Mouse (Mus musculus) adrenal gland, postnatal 10 days (tissue): ENCODE data around the gene Mtx1. TPM values are rescaled to one million over a fixed set of nuclear protein-coding genes. Genes with fewer than 3 reads are reported as not detected.
A peak's percentile ranks its signal among the peaks of the same experiment; 100 is the strongest.
"Not testable (repeated sequence)": the region's sequence is repeated elsewhere in the genome, so short reads cannot be mapped to it uniquely, and the experiment has no call there.

Source experiments
- DNase-seq: peaks from one replicate; pipeline ENCODE4 v3.0.0; 2021; ENCODE audit warnings: mixed read lengths
- total RNA-seq, 2 experiments: library from RNA; stranded (reverse); gene quantifications; 2 replicates each; pipeline ENCODE4 v1.2.3; 2021

Mtx1 gene
- total RNA-seq, 2 experiments from 2014 or later = 176 to 198 TPM

DNA sequence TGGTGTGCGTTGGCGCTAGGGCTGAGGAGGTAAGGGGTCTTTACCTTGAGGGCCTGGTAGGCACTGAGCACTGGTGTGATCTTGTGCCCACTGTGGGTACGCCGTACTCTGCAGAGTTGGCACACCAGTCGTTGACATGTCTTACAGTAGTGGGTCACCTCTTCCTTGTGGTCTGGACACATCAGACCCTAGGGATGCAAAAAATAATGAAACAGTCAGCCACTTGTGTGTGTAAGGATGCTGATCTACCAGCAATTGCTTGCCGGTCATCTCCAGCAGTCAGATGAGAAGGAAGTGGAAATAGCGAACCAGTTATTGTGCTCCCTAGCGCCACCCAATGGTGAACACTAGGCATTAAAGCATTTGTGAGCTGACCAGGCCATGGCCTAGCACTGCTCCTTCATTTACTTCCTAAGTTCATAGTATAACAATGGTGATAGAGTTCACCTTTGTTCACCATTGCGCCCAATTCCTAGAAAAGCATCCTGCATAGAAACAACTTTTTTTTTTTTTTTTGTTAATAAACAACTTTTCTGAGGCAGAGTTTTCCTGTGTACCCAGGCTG lies 15.5 kb upstream of the Mtx1 start:
- DNase-seq = peak; percentile 74

DNA sequence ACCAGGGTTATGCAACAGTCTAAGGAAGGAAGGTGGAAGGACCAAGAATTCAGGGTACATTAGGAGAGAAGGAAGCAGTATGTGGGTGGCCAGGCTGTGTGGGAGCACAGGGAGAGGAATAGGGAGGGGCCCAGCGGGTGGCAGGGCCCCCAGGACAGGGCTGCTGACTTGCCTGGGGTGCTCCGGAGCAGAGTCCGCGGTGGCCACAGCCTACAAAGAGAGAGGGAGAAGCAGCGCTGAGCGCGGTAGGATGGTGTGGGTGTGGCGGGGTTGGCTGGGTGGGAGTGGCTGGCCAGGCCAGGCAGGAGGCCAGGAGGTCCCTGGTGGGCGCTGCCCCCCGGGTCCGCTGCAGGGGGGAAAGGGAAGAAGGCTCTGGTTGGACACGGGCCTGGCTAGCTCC lies 11.6 kb upstream of the Mtx1 start:
- no peak for DNase-seq

DNA sequence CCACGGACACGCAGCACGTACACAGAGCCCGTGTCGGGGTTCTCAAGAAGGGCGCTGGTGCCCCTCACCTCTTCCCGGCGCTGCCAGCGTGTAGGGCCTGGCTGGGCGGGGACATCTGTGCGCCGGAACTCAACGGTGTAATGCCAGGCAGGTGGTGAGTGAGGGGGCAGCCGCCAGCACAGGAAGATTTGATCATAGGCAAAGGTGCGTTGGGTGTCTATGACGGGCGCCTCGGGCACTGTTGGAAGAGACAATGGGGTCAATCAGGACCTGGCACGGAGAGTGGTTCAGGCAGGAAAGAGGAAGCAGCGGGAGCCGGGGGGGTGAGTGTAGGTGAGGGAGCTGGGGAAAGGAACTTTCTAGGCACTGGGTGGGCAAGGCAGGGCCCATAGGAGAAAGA lies 10.8 kb upstream of the Mtx1 start:
- DNase-seq = no peak

DNA sequence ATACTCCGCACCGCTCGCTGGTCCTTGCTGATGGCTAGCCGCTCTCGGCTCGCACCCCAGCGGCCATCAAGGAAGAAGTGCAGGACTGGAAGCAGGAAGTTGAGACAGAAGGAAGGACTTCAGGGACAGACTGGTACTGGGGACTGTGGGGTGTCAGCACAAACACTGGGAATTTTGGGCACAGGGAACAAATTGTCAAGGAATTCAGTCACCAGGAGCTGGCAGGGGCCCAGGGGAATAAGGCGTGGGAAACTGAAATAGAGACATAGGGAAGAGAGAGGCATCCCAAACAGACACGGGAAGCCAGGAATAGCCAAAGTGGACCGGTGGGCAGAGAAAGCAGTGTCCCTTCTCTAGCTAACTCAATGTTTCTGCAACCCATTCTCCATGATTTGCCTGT lies 9.6 kb upstream of the Mtx1 start:
- DNase-seq = no peak

DNA sequence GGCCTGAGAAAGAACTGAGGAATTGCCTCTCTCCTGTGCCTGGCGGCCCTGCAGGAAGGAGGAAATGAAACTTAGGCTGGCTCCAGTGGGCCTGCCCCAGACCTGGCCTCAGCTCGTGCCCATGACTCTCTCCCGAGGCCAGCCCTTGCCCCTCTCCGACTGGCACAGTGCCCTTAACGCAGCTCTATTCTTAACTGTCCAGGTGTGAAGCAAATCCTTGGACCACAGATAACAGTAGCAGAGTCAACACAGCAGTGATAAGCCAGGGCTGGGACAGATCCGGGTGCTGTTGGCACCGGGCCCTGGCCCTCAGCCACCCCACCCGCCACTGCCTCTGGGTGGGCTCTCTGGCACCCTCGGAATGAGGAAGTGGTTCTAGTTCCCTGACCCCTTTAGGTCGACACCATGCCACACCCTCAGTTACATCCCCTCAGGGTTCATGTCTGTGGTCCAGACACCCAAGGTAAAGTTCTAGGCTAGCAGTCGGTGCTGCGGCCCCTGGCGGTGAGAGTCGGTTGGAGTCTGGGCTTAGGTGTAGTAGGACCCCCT lies 6.7 kb upstream of the Mtx1 start:
- no peak for DNase-seq

DNA sequence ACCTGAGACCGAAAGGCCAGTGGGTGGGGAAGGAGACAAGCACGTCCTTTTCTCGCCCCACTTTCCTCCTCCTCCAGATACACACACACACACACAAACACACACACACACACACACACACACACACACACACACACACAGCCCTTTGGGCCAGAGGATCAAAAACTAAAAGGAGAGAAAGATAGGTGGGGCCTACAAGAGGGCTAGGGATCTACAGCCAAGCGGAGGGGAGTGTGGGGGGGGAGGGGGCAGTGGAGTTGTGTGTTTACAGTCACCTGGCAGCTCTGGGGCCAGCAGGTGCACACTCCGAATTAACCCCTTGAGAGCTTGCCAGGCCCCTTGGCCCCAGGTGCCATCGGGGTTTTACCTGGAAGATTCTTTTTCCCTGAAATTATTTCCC lies 5.7 kb upstream of the Mtx1 start:
- no peak for DNase-seq

DNA sequence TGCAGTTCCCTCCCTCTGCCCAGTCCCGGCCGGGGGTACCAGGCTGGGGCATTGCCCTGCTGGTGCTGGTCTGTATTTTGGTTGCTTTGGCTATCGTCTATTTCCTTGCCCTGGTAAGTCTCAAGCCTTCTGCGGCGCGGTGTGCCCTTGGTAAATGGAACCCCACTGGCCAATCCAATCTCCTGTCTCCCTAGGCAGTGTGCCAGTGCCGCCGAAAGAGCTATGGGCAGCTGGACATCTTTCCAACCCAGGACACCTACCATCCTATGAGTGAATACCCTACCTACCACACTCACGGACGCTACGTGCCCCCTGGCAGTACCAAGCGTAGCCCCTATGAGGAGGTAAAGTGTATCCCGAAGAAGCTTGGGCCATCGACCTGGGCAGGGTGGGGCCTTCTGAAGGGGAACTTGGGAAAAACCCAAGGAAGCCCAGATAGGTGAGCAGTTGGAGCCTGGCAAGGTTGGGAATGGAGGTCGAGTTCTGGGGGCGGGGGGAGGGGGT lies 4.9 kb upstream of the Mtx1 start:
- no peak for DNase-seq

DNA sequence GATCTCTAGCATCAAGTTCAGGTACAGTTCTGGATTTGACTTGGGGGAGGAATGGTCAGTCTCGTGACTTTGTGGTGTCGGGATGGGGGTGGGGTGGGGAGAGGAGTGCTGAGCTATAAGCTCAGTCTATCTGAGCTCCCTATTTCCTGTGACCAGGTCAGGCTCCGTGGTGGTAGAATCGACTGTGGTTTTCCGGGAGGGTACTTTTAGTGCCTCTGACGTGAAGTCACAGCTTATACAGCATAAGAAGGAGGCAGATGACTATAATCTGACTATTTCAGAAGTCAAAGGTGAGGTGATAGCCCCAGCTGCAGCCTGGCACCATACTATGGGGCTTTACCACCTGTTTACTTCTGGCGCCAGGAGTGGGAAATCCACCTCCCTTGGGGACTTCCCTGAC lies 4.5 kb upstream of the Mtx1 start:
- DNase-seq = no peak

DNA sequence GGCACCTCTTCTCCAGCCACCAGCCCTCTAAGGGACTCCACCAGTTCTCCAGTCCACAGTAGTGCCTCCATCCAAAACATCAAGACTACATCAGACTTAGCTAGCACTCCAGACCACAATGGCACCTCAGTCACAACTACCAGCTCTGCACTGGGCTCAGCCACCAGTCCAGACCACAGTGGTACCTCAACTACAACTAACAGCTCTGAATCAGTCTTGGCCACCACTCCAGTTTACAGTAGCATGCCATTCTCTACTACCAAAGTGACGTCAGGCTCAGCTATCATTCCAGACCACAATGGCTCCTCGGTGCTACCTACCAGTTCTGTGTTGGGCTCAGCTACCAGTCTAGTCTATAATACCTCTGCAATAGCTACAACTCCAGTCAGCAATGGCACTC lies 3.7 kb upstream of the Mtx1 start:
- DNase-seq = no peak

DNA sequence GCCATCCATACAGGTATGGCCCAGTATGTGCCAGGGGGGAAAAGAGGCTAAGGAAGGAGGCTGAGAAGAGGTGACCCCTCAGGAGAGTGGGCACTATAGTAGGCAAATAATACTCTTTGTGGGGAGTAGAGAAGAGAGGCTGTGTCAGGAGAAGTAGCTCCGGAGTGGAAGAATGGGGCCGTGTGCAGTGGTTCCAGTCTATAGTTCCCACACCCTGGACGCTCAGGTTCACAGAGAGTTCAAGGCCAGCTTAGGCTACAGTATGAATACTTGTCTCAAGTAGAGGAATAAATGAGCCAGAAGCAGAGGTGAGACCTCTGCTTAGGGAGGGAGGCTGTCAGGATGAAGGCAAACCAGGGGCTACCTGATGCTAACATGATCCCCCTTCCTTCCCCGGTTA lies 2.4 kb upstream of the Mtx1 start:
- no peak for DNase-seq

DNA sequence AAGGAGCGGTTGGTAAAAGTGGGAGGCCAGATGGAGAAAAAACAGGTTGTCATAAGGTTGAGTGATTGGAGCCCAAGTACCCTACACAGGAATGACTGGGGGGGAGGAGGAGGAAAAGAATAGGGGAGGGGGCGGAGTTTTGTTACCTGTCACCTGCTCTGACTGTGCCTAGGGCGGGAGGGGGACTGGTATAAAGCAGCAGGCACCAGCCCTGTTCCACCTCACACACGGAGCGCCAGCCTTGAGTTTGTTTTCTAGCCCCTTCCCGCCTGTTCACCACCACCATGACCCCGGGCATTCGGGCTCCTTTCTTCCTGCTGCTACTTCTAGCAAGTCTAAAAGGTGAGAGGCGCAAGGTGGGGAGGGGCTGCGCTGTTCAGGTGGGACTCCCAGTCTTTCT lies 1.9 kb upstream of the Mtx1 start, which contains the start of gene Muc1:
Gene Muc1, plus strand, starts transcription at position 222 of the 400 bp plus-strand sequence.
- no peak for DNase-seq

DNA sequence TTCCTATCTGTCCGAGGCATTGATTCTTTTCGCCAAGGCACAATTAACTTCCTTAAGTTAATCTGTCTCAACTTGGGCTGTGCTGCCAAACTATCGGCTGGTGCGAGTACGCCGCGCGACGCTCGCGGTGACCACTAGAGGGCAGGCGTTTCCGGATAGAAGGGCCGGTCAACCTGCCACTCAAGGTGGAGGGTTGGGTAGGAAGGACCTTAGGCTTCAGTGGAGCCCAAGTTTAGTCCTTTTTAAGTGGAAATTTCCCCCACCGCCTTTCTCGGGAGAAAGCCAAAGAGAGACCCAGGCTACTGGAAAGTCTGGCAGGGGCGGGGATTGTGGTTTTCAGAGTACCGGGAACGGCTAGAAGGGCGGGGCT lies 1.3 kb upstream of the Mtx1 start:
- peak; percentile 93 for DNase-seq

DNA sequence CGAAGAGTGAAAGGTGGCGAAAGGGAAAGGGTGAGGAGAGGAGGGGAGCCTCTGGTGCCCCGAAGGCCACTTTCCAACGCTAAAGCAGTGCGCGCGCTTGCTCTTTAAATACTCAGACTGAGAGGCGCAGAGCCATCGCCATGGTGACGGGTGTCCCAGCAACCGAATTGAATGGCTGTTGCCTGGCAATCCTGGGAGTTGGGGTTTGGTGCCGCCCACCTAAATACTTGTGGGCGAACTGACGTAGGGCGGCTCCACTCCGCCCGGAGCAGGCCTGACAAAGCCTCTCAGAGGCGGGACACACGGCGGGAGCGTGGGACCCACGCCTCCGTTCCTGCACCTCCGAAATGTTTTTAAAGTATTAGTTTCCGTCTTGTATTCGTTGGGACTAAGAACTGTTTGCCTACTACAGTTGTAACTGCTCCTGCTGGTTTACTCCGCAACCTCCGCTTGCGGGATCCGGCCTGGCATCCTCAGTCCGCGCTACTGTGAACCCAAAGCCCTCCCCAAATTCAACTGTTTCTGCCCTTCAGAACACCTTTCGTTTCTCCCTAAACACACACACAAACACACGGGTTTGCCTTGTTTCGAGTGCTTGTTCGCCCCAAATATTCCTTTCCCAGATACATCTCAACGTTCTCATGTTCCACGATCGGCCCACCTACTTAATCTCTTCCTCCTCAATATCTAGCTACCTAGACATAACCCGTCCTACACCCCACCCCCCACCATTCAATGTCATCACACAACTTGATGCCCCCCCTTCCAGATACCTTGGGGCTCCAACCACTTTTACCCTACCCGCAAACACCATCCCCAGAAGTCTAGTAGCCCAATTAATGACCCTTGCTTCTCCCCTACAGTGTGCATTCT lies 655 bp upstream of the Mtx1 start:
- peak; percentile 91 for DNase-seq

DNA sequence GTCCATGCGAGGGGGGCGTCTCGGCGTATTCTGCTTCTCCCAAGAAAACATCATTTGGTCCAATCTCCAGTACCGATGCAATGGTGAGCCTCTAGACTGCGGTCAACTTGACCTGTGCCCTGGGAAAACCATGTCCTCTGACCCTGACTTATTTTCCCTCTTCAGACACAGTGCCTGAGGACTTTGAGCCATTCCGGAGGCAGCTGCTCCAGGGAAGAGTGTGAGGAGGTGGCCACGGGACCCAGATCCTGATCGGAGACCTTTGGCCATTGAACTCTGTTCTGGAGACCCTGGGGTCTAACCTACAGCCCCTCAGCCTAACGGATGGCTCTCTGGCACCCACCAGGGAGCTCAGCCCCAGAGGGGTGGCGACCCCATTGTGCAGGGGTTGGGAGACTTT lies 527 bp downstream of the Mtx1 start:
- DNase-seq = no peak

DNA sequence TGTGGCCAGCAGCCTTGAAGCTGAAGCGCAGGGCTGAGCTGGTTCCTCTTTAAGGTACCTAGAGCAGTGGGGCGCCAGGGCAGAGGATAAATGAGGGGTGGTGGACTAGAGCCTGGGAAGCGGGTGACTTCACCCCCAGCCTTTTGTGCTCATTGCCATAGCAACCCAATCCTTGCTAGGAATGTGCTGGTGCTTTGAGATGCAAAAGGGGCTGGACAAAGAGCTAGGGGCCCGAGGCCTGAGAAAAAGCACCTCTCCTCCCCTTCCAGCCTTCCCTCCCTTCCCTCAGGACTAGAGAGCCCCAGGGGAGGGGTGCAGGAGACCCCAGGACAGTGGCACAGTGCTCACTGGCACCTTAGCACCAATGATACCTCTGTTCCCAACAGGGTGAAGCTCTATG lies 970 bp downstream of the Mtx1 start:
- DNase-seq = no peak

DNA sequence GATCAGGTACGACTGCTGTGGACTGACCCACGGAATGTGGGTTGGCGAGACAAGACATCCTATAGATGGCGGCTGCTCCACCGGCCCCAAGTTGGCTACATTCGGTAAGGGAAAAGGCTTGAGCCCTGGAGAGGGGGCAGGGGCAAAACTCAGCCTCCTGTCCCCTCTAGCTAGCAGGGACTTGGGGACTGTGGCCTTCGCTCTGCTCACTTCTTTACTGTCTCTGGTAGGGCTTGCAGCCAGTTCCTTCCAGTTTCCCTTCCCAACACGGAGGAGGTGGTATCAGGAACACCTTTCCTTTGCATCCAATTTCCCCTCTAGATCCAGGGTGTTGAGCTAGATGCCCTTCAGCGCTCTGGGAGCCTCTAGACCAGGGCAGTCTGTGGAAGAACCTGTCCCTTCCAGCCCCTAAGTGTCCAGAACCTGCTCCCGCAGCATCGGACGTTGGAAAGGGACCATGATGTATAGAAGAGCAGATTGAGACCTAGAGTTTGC lies 1.5 kb downstream of the Mtx1 start:
- no peak for DNase-seq

DNA sequence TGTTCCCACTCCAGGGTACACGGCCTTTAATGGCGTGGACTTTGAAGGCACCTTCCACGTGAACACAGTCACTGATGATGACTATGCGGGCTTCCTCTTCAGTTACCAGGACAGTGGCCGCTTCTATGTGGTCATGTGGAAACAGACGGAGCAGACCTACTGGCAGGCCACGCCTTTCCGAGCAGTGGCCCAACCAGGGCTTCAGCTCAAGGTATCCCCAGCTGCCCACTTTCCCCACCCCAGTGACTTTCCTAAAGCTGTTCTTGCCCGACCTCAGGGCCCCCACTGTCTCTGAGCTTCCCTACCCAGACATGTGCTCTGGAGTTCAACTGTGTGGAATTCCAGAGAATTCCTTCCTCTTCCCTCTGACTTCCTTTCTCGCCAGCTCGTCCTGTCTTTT lies 2.1 kb downstream of the Mtx1 start:
- DNase-seq = no peak

DNA sequence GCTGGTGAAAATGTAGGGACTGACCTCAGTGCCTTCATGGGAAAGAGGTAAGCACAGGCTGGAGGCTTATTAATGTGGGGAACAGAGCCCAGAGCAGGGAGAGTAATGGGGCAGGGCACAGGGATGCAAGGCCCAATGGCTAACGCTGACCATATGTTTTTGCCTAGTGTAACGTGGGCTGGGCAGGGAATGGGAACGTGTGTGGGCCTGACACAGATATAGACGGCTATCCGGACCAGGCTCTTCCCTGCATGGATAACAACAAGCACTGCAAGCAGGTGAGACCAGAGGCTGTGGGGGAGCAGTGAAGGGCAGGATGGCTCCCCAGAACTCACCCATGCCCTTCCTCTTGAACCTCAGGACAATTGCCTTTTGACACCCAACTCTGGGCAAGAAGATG lies 5.7 kb downstream of the Mtx1 start:
- no peak for DNase-seq

DNA sequence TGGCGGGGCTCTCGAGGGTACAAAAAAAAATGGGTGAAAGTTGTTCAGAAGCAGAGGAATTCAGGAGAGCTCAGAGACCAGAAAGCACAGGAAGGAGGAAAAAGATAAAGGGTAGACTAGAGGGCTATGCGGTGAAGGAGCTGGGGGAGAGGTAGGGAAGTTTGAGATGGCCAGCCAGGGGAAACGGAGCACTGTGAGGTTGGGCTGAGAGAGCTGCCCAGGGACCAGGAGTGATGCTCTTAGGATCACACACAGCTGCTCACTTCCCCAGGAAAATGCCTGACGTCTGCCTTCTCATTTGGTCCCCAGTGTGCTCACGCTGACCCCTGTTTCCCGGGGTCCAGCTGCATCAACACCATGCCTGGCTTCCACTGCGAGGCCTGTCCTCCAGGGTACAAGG lies 7.3 kb downstream of the Mtx1 start:
- DNase-seq = no peak

DNA sequence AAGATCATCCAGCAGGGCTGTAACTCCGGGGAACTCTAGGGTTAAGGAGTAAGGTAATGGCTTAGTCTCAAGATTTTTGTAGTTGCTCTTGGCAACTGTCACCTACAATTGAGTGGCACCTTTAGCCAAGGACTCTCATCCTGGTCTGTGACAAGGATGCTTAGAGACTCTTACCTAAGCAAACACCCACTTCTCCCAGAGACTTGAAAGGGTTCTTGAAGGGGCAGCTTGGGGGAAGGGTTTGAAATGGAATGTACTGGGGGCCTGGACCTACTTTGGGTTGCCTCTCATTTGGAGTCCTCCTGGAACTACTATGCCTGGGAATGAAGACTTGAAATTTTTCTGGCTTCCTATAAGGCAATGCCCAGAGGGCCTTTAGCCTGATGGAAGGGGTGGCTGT lies 8.6 kb downstream of the Mtx1 start:
- no peak for DNase-seq

DNA sequence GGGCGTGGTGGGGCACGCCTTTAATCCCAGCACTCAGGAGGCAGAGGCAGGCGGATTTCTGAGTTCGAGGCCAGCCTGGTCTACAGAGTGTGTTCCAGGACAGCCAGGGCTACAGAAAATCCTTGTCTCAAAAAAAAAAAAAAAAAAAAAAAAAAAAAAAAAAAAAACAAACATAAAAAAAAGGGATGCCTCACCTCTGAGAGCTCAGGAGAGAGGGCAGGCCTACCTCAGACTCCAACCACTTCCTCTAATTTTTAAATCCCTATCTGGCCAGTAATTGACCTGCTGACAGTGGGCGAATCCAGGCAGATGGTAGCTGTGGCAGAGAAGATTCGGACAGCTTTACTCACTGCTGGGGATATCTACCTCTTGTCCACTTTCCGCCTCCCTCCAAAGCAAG lies 10.5 kb downstream of the Mtx1 start:
- not testable (repeated sequence) for DNase-seq

DNA sequence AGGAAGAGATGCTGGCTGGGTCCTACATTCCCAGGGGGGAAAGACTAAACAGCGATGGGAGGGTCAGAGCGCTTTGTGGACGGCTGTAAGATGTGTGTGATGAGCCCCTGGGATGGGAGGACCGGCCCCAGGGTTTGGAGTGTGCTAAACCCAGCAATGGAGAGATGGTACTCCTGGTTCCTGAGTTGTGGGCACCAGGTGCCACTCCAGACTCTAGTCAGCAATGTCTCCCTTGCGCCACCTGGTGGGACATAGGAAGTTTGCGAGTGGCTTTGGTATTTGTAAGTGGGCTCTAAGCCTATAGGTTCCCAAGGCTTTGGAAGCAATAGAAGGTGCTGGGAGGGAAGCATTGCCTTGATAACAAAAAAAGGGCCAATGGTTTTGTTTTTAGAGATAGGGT lies 11.0 kb downstream of the Mtx1 start:
- peak; percentile 87 for DNase-seq

DNA sequence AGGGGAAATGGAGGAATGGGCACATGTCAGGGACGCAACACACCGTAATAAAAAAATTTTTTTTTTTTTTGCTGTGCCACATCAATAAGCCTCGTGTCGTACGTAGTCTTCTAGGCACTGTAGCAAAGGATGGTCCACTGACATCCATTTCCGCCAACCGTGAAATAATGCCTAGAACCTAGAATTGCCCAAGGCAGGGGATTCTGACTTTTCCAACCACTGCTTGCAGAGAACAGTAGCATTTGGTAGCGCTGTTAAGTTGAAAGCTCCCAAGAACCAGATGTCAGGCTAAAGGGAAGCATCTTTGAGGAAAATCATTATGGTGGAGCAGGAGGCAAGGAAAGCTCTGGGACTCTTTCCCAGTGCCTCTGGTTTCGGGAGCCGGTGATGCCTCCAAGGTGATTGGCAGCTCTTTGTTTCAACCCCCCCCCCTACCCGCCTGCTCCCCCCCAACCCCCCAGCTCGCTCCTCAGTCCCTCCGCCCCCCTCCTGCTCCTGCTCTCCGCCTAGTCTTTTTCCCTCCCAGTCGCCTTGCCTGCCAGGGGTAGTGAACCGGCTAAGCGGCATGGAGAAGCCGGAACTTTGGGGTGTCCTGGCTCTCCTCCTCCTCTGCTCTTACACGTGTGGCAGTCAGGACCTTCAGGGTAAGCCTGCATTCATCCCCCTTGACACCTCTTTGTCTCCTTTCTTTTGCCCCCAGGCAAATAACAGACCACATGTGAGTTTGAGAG lies 12.0 kb downstream of the Mtx1 start, which contains the start of gene Thbs3:
Gene Thbs3, plus strand, starts transcription at position 500 of the 731 bp plus-strand sequence.
- DNase-seq = no peak
